Mouse (Mus musculus): Measurements from ENCODE around the gene Pheta2. TPM values are rescaled to one million over a fixed set of nuclear protein-coding genes. Genes with fewer than 3 reads are reported as not detected.

Pheta2 gene
- total RNA-seq (2017): 8.5 and 13.6 TPM in 2 replicates

- ATAC-seq (replicated peaks in 1 of 2; ENCODE audit: insufficient read depth in 1 of 2, low FRiP score in 2 of 2, low TSS enrichment in 1 of 2, low read depth in 1 of 2, poor library complexity in 2 of 2, severe bottlenecking in 2 of 2): peak; percentile 58 to 62
Observed at GRCm38 (mm10) chr15:82338593-82339112, at the start of gene Pheta2, which contains the start of the genes Naga and Smdt1. TSS of gene Pheta2 (plus strand) at chr15:82338942. TSS of gene Naga (minus strand) at chr15:82338925. TSS of gene Smdt1 (plus strand) at chr15:82338959.

- ATAC-seq (replicated peaks in 1 of 2; ENCODE audit: insufficient read depth in 1 of 2, low FRiP score in 2 of 2, low TSS enrichment in 1 of 2, low read depth in 1 of 2, poor library complexity in 2 of 2, severe bottlenecking in 2 of 2): no peak
Observed at GRCm38 (mm10) chr15:82290252-82290651, 48.5 kb upstream of the Pheta2 start.

DNA sequence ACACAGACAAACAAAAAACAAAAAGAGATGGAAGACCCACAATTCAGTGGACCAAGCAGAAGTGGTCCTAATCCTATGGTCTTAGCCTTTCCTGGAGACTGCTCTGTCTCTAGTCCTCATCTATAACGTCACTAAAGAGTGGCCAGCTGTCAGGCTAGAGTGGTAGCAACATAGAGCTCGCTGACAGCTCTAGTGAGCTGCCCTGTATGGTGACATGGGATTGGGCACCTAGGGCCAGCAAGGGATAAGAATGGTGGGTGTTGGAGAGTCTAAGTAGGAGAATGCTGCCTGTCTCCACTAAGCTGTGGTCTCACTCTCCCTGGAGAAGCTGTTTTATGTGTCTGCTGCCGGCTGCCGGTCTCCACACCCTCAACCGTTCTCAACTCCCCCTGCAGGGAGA lies 45.9 kb upstream of the Pheta2 start:
- no peak for ATAC-seq (replicated peaks in 1 of 2; ENCODE audit: insufficient read depth in 1 of 2, low FRiP score in 2 of 2, low TSS enrichment in 1 of 2, low read depth in 1 of 2, poor library complexity in 2 of 2, severe bottlenecking in 2 of 2)

- 0 out of 4 replicates have a peak, but pooled peaks of 1 of the 2 experiments have one; percentile 21 for ATAC-seq (replicated peaks in 1 of 2; ENCODE audit: insufficient read depth in 1 of 2, low FRiP score in 2 of 2, low TSS enrichment in 1 of 2, low read depth in 1 of 2, poor library complexity in 2 of 2, severe bottlenecking in 2 of 2)
Observed at GRCm38 (mm10) chr15:82293271-82293711, 45.5 kb upstream of the Pheta2 start.

DNA sequence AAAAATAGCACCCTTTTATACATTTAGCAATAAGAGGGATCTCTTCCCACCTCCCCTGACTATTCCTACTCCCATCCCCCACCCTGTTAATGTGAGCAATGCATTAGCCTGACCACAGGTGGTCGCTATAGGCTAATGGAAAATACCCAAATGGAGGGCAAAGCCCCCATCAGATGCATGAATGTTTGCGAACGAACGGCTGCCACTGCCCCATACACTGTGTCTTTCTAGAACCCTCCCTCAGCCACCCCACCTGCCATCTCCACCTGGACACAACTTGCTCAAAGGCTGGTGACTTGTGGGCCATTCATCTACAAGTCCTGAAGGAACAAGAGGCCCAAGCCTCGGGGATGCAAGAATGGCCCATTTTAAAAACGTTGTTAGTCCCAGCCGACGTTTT lies 44.7 kb upstream of the Pheta2 start:
- no peak; a peak in 1 of 4 replicates for ATAC-seq (replicated peaks in 1 of 2; ENCODE audit: insufficient read depth in 1 of 2, low FRiP score in 2 of 2, low TSS enrichment in 1 of 2, low read depth in 1 of 2, poor library complexity in 2 of 2, severe bottlenecking in 2 of 2)

- ATAC-seq (replicated peaks in 1 of 2; ENCODE audit: insufficient read depth in 1 of 2, low FRiP score in 2 of 2, low TSS enrichment in 1 of 2, low read depth in 1 of 2, poor library complexity in 2 of 2, severe bottlenecking in 2 of 2): no peak
Observed at GRCm38 (mm10) chr15:82298764-82299561, 39.8 kb upstream of the Pheta2 start, which contains the start of gene Wbp2nl. TSS of gene Wbp2nl (plus strand) at chr15:82298954.

DNA sequence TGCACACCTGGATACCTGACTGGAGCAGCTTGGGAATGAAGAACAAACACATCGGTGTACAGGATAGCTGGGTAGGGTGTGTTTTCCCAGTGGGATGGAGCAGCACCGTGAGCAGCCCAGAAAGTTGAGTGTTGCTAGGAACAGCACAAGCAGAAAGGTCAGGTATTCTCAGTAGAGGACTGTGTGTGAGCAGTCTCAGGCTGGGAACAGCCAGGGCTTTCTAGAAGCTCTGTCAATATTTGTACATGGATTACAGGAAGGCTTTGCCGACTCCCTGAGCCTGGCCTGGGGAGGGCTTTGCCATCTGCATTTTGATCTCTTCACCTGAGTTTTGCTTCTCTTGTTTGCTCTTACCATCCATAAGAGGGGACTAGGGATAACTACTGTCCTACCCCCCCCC lies 31.6 kb upstream of the Pheta2 start:
- ATAC-seq (replicated peaks in 1 of 2; ENCODE audit: insufficient read depth in 1 of 2, low FRiP score in 2 of 2, low TSS enrichment in 1 of 2, low read depth in 1 of 2, poor library complexity in 2 of 2, severe bottlenecking in 2 of 2): no peak

DNA sequence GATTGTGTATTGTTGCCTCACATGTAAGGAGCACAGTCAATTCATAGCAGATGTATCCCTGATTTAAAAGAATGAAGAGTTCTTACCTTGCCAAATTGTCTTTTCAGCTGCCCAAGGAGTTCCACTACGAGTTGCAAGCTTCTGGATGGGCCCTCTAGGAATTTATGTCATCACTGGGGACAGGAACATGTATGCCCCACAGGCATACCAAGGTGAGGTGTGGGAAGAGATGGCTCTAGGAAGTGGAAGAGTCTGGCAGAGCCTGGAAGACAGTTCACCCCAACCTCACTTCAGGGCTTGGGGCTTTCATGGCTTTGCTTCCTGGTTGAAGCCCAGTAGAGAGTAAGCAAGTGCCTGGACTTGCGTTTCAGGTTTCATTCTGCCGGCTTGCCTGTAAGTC lies 30.3 kb upstream of the Pheta2 start:
- no peak for ATAC-seq (replicated peaks in 1 of 2; ENCODE audit: insufficient read depth in 1 of 2, low FRiP score in 2 of 2, low TSS enrichment in 1 of 2, low read depth in 1 of 2, poor library complexity in 2 of 2, severe bottlenecking in 2 of 2)

- ATAC-seq (replicated peaks in 1 of 2; ENCODE audit: insufficient read depth in 1 of 2, low FRiP score in 2 of 2, low TSS enrichment in 1 of 2, low read depth in 1 of 2, poor library complexity in 2 of 2, severe bottlenecking in 2 of 2): no peak
Observed at GRCm38 (mm10) chr15:82317839-82318238, 20.9 kb upstream of the Pheta2 start.

DNA sequence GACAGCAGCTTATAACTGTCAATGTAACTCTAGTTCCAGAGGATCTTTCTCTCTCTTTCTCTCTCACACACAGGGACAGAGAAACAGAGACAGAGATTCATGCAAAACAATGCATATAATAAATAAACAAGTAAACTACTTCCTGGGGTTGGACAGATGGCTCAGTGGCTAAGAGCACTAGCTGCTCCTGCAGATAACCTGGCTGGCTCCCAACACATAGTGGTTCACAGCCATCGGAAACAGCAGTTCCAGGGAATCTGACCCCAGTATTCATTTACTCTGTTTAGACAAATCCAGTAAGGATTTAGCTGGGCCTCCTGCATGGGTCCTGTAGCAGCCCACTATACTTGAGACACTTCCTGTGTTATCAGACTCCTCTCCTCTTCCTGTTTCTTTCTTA lies 19.1 kb upstream of the Pheta2 start:
- no peak; a peak in 1 of 4 replicates for ATAC-seq (replicated peaks in 1 of 2; ENCODE audit: insufficient read depth in 1 of 2, low FRiP score in 2 of 2, low TSS enrichment in 1 of 2, low read depth in 1 of 2, poor library complexity in 2 of 2, severe bottlenecking in 2 of 2)

- no peak for ATAC-seq (replicated peaks in 1 of 2; ENCODE audit: insufficient read depth in 1 of 2, low FRiP score in 2 of 2, low TSS enrichment in 1 of 2, low read depth in 1 of 2, poor library complexity in 2 of 2, severe bottlenecking in 2 of 2)
Observed at GRCm38 (mm10) chr15:82322195-82322594, 16.5 kb upstream of the Pheta2 start.

DNA sequence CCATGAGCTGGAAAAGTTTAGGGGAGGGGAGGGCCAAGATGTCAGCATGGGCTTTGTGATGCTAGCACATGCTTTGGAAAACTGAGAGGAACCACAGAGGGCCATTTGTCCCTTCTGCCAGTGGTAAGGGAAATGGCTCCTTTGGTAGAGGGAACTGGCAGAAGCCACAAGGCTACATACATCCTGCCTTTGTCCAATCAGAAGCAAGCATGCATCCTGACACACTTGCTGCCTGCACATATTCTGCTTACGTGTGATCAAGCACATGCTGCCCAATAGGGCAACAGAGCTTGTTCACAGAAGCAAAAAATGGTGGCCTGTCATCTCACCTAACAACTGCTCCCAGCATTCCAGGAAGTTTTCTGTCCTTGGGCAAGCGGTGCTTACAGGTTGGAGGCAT lies 13.4 kb upstream of the Pheta2 start:
- 0 out of 4 replicates have a peak, but pooled peaks have one; percentile 27 to 36 for ATAC-seq (replicated peaks in 1 of 2; ENCODE audit: insufficient read depth in 1 of 2, low FRiP score in 2 of 2, low TSS enrichment in 1 of 2, low read depth in 1 of 2, poor library complexity in 2 of 2, severe bottlenecking in 2 of 2)

GRCm38 (mm10) chr15:82335194-82335593 lies 3.5 kb upstream of the Pheta2 start:
- no peak for ATAC-seq (replicated peaks in 1 of 2; ENCODE audit: insufficient read depth in 1 of 2, low FRiP score in 2 of 2, low TSS enrichment in 1 of 2, low read depth in 1 of 2, poor library complexity in 2 of 2, severe bottlenecking in 2 of 2)

DNA sequence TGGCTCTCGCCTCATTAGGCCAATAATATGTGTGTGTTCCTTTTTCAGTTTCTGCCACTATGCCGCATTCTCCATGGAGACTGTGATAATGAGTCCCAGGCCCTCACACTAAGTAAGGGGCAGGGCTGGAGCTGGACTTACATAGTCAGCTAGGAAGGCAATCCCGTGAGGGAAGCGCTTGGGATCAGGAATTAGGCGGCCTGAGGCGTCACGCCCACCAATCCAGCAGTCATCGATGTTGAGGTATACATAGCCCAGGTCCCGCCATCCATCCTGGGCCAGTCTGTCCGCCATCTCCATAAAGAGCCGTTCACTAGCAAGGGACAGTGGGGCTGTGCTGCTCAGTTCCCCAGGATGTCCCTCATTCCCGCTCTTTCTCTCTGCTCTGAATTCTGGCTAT lies 2.1 kb upstream of the Pheta2 start:
- ATAC-seq (replicated peaks in 1 of 2; ENCODE audit: insufficient read depth in 1 of 2, low FRiP score in 2 of 2, low TSS enrichment in 1 of 2, low read depth in 1 of 2, poor library complexity in 2 of 2, severe bottlenecking in 2 of 2): no peak

DNA sequence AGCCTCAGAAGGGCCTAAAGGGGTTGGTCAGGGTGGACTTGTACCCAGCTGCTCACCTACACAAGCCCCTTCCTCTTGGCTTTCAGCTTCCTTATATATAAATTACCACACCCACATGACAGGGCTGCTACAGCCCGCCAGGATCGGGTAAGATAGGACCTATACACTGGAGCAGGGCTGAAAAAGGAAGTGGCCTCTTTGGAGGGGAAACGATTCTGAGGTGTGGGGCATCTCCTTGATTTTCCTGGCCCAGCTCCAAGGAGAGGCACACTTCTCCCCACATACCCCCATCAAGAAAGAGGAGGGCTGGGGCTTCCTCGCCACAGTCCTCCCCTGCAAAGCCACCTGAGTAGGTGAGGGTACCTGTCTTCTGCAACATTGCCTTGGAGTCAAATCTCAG lies 867 bp upstream of the Pheta2 start:
- ATAC-seq (replicated peaks in 1 of 2; ENCODE audit: insufficient read depth in 1 of 2, low FRiP score in 2 of 2, low TSS enrichment in 1 of 2, low read depth in 1 of 2, poor library complexity in 2 of 2, severe bottlenecking in 2 of 2): peak; percentile 27 to 30

DNA sequence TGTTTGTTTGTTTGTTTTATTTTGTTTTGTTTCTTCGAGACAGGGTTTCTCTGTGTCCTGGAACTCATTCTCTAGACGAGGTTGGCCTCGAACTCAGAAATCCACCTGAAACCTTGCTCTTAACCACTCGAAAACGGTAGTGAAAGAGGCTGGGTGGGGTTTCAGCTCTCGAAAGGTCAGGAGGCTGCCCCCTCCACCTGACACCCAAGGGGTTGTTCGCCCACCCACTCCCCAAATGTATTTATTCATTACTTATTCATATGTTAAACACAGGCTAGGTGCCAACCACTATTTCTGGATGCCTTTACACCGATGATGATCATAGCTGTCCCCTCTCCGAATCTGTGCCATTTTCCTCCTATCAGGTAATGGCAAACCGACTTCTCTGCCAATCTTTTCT lies 408 bp downstream of the Pheta2 start:
- no peak for ATAC-seq (replicated peaks in 1 of 2; ENCODE audit: insufficient read depth in 1 of 2, low FRiP score in 2 of 2, low TSS enrichment in 1 of 2, low read depth in 1 of 2, poor library complexity in 2 of 2, severe bottlenecking in 2 of 2)

DNA sequence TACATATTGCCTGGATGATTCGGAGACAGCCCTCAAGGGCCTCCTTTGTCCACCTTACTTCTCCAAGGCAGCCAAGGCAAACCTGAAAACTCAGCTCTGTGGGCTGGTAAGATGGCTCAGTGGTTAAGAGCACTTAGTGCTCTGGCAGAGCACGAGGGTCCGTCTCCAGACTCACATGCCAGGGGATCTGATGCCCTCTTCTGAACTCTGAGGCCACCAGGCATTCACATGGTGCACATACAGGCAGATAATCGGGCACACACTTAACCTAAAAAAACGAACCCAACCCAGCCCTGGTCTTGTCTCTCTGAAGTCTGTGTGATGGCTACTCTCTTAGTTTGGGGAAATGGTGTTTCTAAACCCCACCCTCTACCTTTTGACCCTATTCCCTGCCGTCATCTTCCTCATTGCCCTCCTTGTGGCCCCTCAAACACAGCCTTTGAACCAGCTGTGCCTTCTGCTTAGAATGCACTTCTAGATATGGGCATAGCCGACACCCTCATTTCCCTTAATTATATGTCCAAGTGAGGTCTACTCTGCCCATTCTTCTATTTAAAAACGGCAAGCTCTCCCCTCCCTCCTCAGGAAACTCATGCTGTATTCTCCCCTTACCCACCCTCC lies 1.0 kb downstream of the Pheta2 start:
- no peak for ATAC-seq (replicated peaks in 1 of 2; ENCODE audit: insufficient read depth in 1 of 2, low FRiP score in 2 of 2, low TSS enrichment in 1 of 2, low read depth in 1 of 2, poor library complexity in 2 of 2, severe bottlenecking in 2 of 2)

DNA sequence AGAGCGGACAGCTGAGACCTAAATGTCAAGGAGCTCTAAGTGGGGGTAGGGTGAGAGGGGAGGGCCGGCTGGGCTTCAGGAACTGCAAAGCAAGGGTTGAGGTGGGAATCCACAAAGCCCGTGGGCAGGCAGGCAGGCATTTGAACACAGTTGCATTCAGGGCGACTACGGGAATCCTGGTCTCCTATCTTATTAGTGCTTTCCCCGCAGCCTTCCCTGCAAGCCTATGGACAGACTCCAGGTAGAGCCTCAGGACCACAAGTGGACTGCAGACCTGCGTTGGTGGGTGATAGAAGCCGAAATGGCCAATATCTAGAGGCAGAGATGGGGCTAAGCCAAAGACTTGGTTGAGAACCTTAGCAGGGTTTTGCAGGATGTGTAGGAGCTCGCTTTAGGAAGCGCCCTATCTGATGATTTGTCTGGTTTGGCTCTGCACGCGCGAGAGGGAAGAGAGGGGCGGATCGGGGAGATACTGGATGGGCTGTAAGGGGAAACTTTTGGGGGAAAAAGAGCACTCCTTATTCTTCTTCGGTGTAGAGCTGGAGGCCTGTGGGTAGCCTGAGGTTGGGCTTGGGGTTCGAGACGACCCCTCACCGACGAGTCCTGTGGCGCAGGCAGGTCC lies 1.8 kb downstream of the Pheta2 start:
- ATAC-seq (replicated peaks in 1 of 2; ENCODE audit: insufficient read depth in 1 of 2, low FRiP score in 2 of 2, low TSS enrichment in 1 of 2, low read depth in 1 of 2, poor library complexity in 2 of 2, severe bottlenecking in 2 of 2): no peak
